Mouse (Mus musculus): ENCODE data around the gene Zhx3.

DNA sequence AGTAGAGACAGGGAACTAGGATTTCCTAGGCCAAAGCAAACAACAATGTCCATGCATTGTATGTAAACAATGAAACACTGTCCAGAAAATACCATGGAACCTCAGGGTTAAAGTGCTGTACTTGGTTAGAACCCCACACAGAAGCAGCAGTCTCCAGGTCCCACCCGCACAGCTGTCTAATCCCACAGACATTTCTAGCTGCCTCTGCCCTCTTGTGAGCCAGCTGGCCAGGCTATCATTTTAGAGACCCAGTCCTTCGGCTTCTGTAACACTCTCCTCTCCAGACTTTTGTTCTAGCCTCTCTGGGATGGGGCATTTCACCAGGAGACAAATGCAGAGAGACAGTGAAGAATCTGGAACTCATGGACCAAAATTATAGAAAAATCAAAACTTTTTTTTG, 94.8 kb downstream of the Zhx3 start:
- TF ChIP-seq CTCF (IDR thresholded peaks at IDR 0.05; ENCODE audit: control insufficient read depth, insufficient read depth, insufficient read length) (no peak), USF1 (IDR thresholded peaks at IDR 0.05; ENCODE audit: low read depth) (no peak), CEBPB (IDR thresholded peaks at IDR 0.05; ENCODE audit: low read depth) (no peak), MAX (IDR thresholded peaks at IDR 0.05) (no peak), MYOD1 (IDR thresholded peaks at IDR 0.05; ENCODE audit: control insufficient read depth, insufficient read length, low read depth) (no peak), MYOG (IDR thresholded peaks at IDR 0.05; ENCODE audit: control insufficient read depth, extremely low read depth, insufficient read length) (no peak), FOSL1 (IDR thresholded peaks at IDR 0.05; ENCODE audit: insufficient read depth, low read length, poor library complexity, severe bottlenecking) (no peak)

All from C2C12 (cell line).